Mouse (Mus musculus): ENCODE measurements at regions not wholly inside any gene's neighbourhood (a gene's known extent, or its start where the extent isn't known, plus 50 kb on each side); places are given as distances from the start of the nearest gene placed in this dataset.

DNA sequence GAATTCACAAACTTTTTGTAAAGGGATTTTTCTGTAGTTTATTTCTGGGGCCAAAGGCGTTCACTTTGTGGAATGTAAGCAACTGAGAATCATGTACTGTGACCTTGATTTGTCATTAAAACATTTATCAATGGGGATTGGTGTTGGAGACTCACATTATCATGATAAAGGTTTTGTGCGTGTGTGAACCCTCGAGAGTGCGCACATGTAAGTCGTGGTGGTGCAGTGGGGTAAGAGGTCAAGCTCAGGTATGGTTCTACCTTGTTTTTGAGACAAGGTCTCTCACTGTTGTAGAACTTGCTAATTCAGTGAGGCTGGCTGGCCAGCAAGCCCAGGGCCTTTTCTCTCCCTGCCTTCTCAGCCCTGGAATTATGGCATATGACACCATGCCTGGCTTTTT is 280.4 kb downstream of the Rps24 start:
- Histone ChIP-seq H3K4me2 (replicated peaks; ENCODE audit: low read depth, low read length) (no peak overlapping the region), H3K36me3 (ENCODE audit: insufficient read depth, low read length) (no peaks in the 10 kb centered on the region), H3K4me1 (ENCODE audit: insufficient read depth, low read length) (peaks cover 7% of the 10 kb centered on the region), H3K4me3 (ENCODE audit: low read length) (no peak overlapping the region), H3K9ac (replicated peaks; ENCODE audit: low read length) (no peak overlapping the region), H3K27ac (ENCODE audit: low read length) (no peak overlapping the region), H3K9me3 (ENCODE audit: low read length) (no peaks in the 10 kb centered on the region), H3K27me3 (ENCODE audit: insufficient read depth, low read length) (no peaks in the 10 kb centered on the region)
- 82% methylated on average over 5 of the region's 5 CpGs for WGBS
- no peak for ATAC-seq (ENCODE audit: low FRiP score, low TSS enrichment)

DNA sequence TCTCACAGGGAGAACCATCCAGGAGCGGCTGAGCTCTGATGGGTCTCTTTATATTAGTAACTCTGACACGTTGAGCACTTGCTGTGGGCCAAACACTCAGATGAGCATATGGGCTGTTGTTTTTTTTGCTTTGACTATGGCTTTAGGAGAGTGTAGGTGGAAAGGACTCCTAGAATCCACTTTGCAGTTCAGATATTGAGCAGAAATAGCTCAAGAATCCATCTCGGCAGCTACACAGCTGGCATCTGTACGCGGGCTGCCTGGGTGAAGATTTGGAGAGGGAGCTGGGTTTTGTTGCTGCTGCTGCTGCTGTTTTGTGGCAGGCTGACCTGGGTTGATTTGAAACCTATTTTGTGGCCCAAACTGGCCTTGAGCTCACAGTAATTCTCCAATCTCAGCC is 281.0 kb downstream of the Rps24 start:
- Histone ChIP-seq H3K36me3 (ENCODE audit: insufficient read depth, low read length) (no peaks in the 10 kb centered on the region), H3K9ac (replicated peaks; ENCODE audit: low read length) (no peak overlapping the region), H3K27me3 (ENCODE audit: insufficient read depth, low read length) (no peaks in the 10 kb centered on the region), H3K4me1 (ENCODE audit: insufficient read depth, low read length) (peaks cover 5% of the 10 kb centered on the region), H3K9me3 (ENCODE audit: low read length) (no peaks in the 10 kb centered on the region), H3K4me3 (ENCODE audit: low read length) (no peak overlapping the region), H3K27ac (ENCODE audit: low read length) (no peak overlapping the region), H3K4me2 (replicated peaks; ENCODE audit: low read depth, low read length) (no peak overlapping the region)
- 88% methylated on average over 5 of the region's 5 CpGs for WGBS
- no peak for ATAC-seq (ENCODE audit: low FRiP score, low TSS enrichment)

DNA sequence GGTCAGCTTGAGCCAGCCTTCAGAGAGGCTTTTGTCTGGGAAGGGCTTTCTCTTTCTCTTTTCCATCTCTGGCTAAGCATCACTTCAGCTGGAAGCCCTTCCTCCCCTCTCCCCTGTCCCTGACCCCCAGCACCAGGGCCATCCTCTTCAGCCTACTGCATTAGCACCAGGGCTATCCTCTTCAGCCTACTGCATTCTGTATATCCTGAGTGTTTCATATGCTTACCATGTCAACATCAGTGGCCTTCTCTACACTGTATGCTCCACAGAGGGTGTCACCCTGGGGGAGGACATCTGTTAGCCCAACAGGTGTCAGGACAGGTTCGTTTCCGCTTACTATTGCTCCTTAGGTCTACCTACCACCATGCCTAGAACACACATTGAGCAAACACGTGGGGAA is 282.5 kb downstream of the Rps24 start:
- H3K4me3 ChIP-seq (ENCODE audit: low read length) = no peak overlapping the region
- H3K27me3 ChIP-seq (ENCODE audit: insufficient read depth, low read length) = no peaks in the 10 kb centered on the region
- ATAC-seq (ENCODE audit: low FRiP score, low TSS enrichment) = no peak
- no peaks in the 10 kb centered on the region for H3K36me3 ChIP-seq (ENCODE audit: insufficient read depth, low read length)
- H3K9ac ChIP-seq (replicated peaks; ENCODE audit: low read length) = no peak overlapping the region
- 63% methylated on average over 3 of the region's 3 CpGs for WGBS
- H3K4me1 ChIP-seq (ENCODE audit: insufficient read depth, low read length) = peaks cover 4% of the 10 kb centered on the region
- H3K9me3 ChIP-seq (ENCODE audit: low read length) = no peaks in the 10 kb centered on the region
- H3K4me2 ChIP-seq (replicated peaks; ENCODE audit: low read depth, low read length) = no peak overlapping the region
- H3K27ac ChIP-seq (ENCODE audit: low read length) = no peak overlapping the region

DNA sequence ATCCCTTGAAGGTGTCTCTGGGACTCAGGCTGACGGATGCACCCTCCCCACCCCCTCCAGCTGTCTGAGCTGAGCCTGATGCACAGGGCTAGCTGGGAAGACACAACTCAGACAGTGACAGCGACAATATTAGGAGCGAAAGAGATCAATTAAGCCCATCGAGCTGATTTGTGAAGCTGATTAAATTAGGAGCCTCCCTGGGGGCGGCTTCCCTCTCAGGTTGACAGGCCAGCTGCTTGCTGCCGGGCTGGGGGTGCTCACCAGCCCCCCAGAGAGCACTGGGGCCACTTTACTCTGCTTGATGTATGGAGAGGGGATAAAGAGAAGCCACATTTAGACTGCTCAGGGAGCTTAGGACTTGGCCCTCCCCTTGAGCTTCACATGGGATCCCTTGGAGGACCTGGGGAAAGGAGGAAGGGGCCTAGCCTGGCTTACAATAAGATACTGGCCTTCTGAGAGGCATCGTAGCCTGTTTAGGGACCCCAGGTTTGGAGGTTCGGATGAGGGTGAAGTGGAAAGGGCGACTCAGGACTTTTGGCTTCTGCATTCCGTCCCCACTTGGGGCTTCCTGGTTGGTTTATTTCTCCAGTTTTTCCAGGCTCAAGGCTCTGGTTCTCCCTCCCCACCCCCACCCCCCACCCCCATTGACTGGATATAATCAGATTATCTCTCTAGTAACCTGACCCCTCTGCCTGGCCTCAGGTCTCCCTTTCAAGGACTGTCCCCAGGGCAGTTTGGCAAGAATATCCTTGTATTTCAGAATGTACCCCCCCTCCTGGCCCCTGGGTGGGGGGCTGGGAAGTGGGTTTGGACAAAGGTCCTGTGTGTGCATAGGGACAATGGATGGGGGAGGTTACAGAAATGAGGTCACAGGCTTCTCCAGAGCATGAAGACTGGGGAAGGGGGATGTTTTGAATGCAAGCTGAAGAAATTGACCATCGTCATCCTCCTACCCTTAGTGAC is 283.4 kb downstream of the Rps24 start:
- no peaks in the 10 kb centered on the region for H3K9me3 ChIP-seq (ENCODE audit: low read length)
- no peak overlapping the region for H3K4me3 ChIP-seq (ENCODE audit: low read length)
- no peak for ATAC-seq (ENCODE audit: low FRiP score, low TSS enrichment)
- 45% methylated on average over 11 of the region's 11 CpGs for WGBS
- H3K9ac ChIP-seq (replicated peaks; ENCODE audit: low read length) = no peak overlapping the region
- H3K27ac ChIP-seq (ENCODE audit: low read length) = no peak overlapping the region
- no peak overlapping the region for H3K4me2 ChIP-seq (replicated peaks; ENCODE audit: low read depth, low read length)
- H3K36me3 ChIP-seq (ENCODE audit: insufficient read depth, low read length) = no peaks in the 10 kb centered on the region
- H3K4me1 ChIP-seq (ENCODE audit: insufficient read depth, low read length) = peaks cover 4% of the 10 kb centered on the region
- no peaks in the 10 kb centered on the region for H3K27me3 ChIP-seq (ENCODE audit: insufficient read depth, low read length)

DNA sequence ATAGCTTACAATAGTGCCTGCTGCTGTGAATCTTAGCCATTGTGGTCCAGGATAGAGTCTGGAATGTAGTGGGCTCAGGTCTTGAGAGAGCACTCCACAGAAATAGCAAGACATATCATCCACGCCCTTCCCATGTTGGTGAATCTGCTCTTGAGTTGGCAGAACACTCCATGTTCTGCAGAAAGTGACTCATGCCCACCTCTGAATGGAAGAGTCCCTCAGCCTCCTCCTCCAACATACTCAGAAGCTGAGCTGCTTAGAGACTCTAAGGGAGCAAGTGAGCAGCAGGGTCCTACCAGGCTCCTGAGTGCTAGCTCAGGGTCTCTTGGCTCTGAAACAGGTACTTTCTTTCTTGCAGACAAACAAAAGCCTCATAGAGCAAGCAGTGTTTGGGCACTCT is 284.7 kb downstream of the Rps24 start:
- Histone ChIP-seq H3K36me3 (ENCODE audit: insufficient read depth, low read length) (no peaks in the 10 kb centered on the region), H3K27ac (ENCODE audit: low read length) (0 out of 2 replicates have a peak overlapping the region, but pooled peaks have one; percentile 1), H3K4me1 (ENCODE audit: insufficient read depth, low read length) (peaks cover 4% of the 10 kb centered on the region), H3K4me3 (ENCODE audit: low read length) (no peak overlapping the region), H3K9ac (replicated peaks; ENCODE audit: low read length) (no peak overlapping the region), H3K27me3 (ENCODE audit: insufficient read depth, low read length) (no peaks in the 10 kb centered on the region), H3K9me3 (ENCODE audit: low read length) (no peaks in the 10 kb centered on the region), H3K4me2 (replicated peaks; ENCODE audit: low read depth, low read length) (no peak overlapping the region)
- WGBS = 85% methylated on average over 1 of the region's 1 CpGs
- no peak for ATAC-seq (ENCODE audit: low FRiP score, low TSS enrichment)

DNA sequence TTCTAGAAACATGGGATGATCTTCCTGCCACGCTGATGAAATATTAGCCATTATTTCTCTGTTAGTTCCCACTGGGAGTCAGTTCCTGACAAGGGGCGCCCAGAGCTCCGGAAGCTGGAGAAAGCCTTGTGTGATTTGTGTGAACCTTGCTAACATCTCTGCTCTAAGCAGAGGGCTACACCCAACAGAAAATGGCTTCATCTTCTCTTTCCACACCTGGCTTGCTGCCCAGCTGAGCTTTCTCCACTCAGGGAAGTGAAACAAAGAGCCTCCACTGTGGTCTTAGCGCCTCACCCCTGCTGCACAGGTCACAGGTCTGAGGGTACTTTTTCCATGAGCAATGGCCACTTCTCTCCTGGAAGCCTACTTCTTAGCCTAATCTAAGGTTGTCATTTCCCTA is 285.2 kb downstream of the Rps24 start:
- 0 out of 2 replicates have a peak overlapping the region, but pooled peaks have one; percentile 1 for H3K27ac ChIP-seq (ENCODE audit: low read length)
- H3K4me2 ChIP-seq (replicated peaks; ENCODE audit: low read depth, low read length) = no peak overlapping the region
- 54% methylated on average over 4 of the region's 4 CpGs for WGBS
- no peak for ATAC-seq (ENCODE audit: low FRiP score, low TSS enrichment)
- H3K4me1 ChIP-seq (ENCODE audit: insufficient read depth, low read length) = peaks cover 4% of the 10 kb centered on the region
- H3K36me3 ChIP-seq (ENCODE audit: insufficient read depth, low read length) = no peaks in the 10 kb centered on the region
- H3K4me3 ChIP-seq (ENCODE audit: low read length) = no peak overlapping the region
- no peaks in the 10 kb centered on the region for H3K27me3 ChIP-seq (ENCODE audit: insufficient read depth, low read length)
- H3K9me3 ChIP-seq (ENCODE audit: low read length) = no peaks in the 10 kb centered on the region
- no peak overlapping the region for H3K9ac ChIP-seq (replicated peaks; ENCODE audit: low read length)

DNA sequence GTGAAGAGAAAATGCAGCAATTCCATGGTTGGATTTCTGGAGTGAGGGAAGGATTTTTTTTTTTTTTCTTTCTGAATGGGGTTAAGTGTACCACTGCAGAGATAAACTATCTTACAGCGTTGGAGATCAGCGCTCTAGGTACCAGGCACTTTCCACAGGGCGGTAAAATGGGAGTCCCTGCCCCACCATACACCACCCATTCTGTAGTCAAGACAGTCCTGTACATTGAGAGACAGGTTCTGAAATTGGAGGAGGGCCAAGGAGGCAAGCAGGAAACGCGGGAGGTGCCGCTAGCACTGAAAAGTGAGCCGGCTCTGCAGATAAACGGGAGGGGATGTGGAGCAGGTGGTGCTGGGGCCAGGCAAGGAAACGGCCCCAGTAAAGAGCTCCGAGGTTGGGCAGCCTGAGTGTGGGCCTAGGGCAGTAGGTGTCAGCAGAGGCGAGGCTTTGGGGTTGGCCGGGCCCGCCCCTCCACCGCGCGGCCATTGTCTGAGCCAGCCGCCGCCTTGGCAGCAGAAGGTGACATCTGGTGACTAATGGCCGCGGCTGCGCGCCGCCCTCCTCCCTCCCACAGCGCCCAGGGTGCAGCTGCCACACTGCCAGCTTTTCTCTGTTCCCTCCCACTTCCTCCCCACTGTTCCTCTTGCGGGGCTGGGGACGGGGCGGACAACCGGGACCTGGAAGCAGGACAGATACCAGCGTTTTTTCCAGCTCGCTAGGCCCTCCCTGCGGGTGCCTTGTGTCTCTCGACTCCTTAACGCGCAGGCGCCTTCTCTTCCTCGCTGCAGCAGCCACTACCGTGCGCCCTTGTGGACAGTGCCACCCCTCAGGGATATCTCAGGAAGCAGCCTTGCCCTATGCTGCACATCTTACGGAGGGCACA is 292.1 kb downstream of the Rps24 start:
- Histone ChIP-seq H3K4me1 (ENCODE audit: insufficient read depth, low read length) (peaks cover 23% of the 10 kb centered on the region), H3K9ac (replicated peaks; ENCODE audit: low read length) (peak overlapping the region; percentile 66), H3K9me3 (ENCODE audit: low read length) (no peaks in the 10 kb centered on the region), H3K36me3 (ENCODE audit: insufficient read depth, low read length) (no peaks in the 10 kb centered on the region), H3K27me3 (ENCODE audit: insufficient read depth, low read length) (no peaks in the 10 kb centered on the region), H3K4me3 (ENCODE audit: low read length) (peak overlapping the region; percentile 43), H3K27ac (ENCODE audit: low read length) (peak overlapping the region; percentile 77), H3K4me2 (replicated peaks; ENCODE audit: low read depth, low read length) (peak overlapping the region; percentile 53)
- WGBS = under 1% methylated on average over 39 of the region's 39 CpGs
- ATAC-seq (ENCODE audit: low FRiP score, low TSS enrichment) = peak; percentile 98

DNA sequence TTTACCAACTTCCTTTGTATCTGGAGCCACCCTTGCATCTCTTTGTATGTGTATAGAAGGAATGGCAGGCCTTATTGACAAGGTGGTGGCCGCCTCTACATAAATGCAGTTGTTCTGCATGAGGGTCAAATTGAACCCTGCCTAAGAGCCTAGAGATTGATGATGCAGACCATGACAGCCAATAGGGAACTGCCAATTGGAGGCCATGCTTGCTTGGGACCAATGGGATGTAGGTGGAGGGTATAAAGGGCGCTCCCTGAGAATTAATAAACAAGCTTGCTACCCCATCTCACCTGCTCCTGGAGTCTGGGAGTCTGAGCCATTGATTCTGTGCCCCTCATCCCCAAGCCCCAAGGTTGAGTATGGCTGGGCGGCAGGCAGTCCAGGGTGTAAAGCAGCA is 294.7 kb downstream of the Rps24 start:
- H3K27me3 ChIP-seq (ENCODE audit: insufficient read depth, low read length) = no peaks in the 10 kb centered on the region
- no peak overlapping the region for H3K4me2 ChIP-seq (replicated peaks; ENCODE audit: low read depth, low read length)
- H3K36me3 ChIP-seq (ENCODE audit: insufficient read depth, low read length) = no peaks in the 10 kb centered on the region
- H3K9ac ChIP-seq (replicated peaks; ENCODE audit: low read length) = no peak overlapping the region
- no peak overlapping the region for H3K4me3 ChIP-seq (ENCODE audit: low read length)
- H3K27ac ChIP-seq (ENCODE audit: low read length) = no peak overlapping the region
- peaks cover 23% of the 10 kb centered on the region for H3K4me1 ChIP-seq (ENCODE audit: insufficient read depth, low read length)
- no peak for ATAC-seq (ENCODE audit: low FRiP score, low TSS enrichment)
- no peaks in the 10 kb centered on the region for H3K9me3 ChIP-seq (ENCODE audit: low read length)
- WGBS = 88% methylated on average over 3 of the region's 3 CpGs

DNA sequence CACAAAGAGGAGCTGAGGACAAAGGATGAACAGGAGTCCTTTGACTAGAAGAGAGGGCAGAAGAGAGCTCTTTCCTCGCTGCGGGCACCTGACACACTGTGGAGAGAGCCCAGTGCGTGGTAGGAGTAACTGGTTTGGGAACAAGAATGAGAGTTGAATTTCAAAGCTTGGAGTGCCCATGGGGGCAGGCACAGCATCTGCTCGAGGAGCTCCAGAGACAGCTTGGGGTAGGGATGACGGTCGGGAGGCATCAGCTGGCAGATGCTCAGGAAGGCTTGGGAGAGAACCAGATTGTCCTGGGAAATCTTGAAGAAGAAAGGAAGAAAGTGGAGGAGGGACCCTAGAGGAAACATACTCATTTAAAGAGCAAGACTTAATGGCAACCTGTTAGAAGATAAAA is 297.0 kb downstream of the Rps24 start:
- Histone ChIP-seq H3K36me3 (ENCODE audit: insufficient read depth, low read length) (no peaks in the 10 kb centered on the region), H3K27ac (ENCODE audit: low read length) (no peak overlapping the region), H3K27me3 (ENCODE audit: insufficient read depth, low read length) (no peaks in the 10 kb centered on the region), H3K9me3 (ENCODE audit: low read length) (no peaks in the 10 kb centered on the region), H3K4me1 (ENCODE audit: insufficient read depth, low read length) (peaks cover 11% of the 10 kb centered on the region), H3K4me2 (replicated peaks; ENCODE audit: low read depth, low read length) (no peak overlapping the region), H3K9ac (replicated peaks; ENCODE audit: low read length) (no peak overlapping the region), H3K4me3 (ENCODE audit: low read length) (no peak overlapping the region)
- 69% methylated on average over 6 of the region's 6 CpGs for WGBS
- no peak for ATAC-seq (ENCODE audit: low FRiP score, low TSS enrichment)

Measured in kidney, embryonic 16.5 days (tissue).